Mouse (Mus musculus) testis, adult 2 months (tissue): ENCODE data around the gene Qtrt1.

Experiments used
- CTCF ChIP-seq: fragments of 200-500 bp; IDR thresholded peaks from 2 replicates; pipeline ENCODE4 v1.5.1; 2012; ENCODE audit warnings: low read depth, mild to moderate bottlenecking, inconsistent platforms, low read length, moderate library complexity; ENCODE audit not compliant: control insufficient read depth, insufficient read depth, insufficient replicate concordance
- POLR2A ChIP-seq: fragments of 200-500 bp; IDR thresholded peaks from 2 replicates; pipeline ENCODE4 v1.6.1; 2012; ENCODE audit warnings: low read depth, mild to moderate bottlenecking, inconsistent platforms, low read length, moderate library complexity; ENCODE audit not compliant: control insufficient read depth

- TF ChIP-seq CTCF (no peak), POLR2A (no peak)
Measured at GRCm38 (mm10) chr9:21379195-21379594, 32.4 kb upstream of the Qtrt1 start.
